Mouse (Mus musculus): Measurements from ENCODE around the gene Cacna1b. TPM values are rescaled to one million over a fixed set of nuclear protein-coding genes. Genes with fewer than 3 reads are reported as not detected.

Cacna1b gene
- polyA plus RNA-seq, 2 experiments from 2014 or later = 0.45 TPM; not detected in 1

GRCm38 (mm10) chr2:24718906-24719305 lies 44.0 kb downstream of the Cacna1b start:
- ATAC-seq = no peak

- ATAC-seq = no peak
Measured at GRCm38 (mm10) chr2:24717963-24718362, 45.0 kb downstream of the Cacna1b start.

- ATAC-seq = no peak
Measured at GRCm38 (mm10) chr2:24717461-24717860, 45.5 kb downstream of the Cacna1b start.

- ATAC-seq = no peak
Measured at GRCm38 (mm10) chr2:24705929-24706328, 57.0 kb downstream of the Cacna1b start.

GRCm38 (mm10) chr2:24702208-24702957 lies 60.6 kb downstream of the Cacna1b start:
- no peak for ATAC-seq

GRCm38 (mm10) chr2:24697281-24697980 lies 65.5 kb downstream of the Cacna1b start:
- no peak for ATAC-seq

GRCm38 (mm10) chr2:24692371-24692770 lies 70.6 kb downstream of the Cacna1b start:
- ATAC-seq = no peak

GRCm38 (mm10) chr2:24690356-24690755 lies 72.6 kb downstream of the Cacna1b start:
- no peak for ATAC-seq

- ATAC-seq = no peak
Measured at GRCm38 (mm10) chr2:24685347-24685746, 77.6 kb downstream of the Cacna1b start.

- no peak for ATAC-seq
Measured at GRCm38 (mm10) chr2:24684796-24685195, 78.2 kb downstream of the Cacna1b start.

- ATAC-seq = no peak
Measured at GRCm38 (mm10) chr2:24683266-24683665, 79.7 kb downstream of the Cacna1b start.

- ATAC-seq = no peak
Measured at GRCm38 (mm10) chr2:24680731-24681130, 82.2 kb downstream of the Cacna1b start.

- ATAC-seq = no peak
Measured at GRCm38 (mm10) chr2:24680176-24680575, 82.8 kb downstream of the Cacna1b start.

- ATAC-seq = no peak
Measured at GRCm38 (mm10) chr2:24679012-24679651, 83.8 kb downstream of the Cacna1b start.

GRCm38 (mm10) chr2:24678538-24678937 lies 84.4 kb downstream of the Cacna1b start:
- ATAC-seq = no peak

- no peak for ATAC-seq
Measured at GRCm38 (mm10) chr2:24678110-24678509, 84.8 kb downstream of the Cacna1b start.

- no peak for ATAC-seq
Measured at GRCm38 (mm10) chr2:24677629-24678028, 85.3 kb downstream of the Cacna1b start.

- ATAC-seq = no peak
Measured at GRCm38 (mm10) chr2:24674432-24675006, 88.4 kb downstream of the Cacna1b start.

GRCm38 (mm10) chr2:24668598-24668997 lies 94.4 kb downstream of the Cacna1b start:
- ATAC-seq = no peak

GRCm38 (mm10) chr2:24664678-24665257 lies 98.2 kb downstream of the Cacna1b start:
- ATAC-seq = no peak

- ATAC-seq = no peak
Measured at GRCm38 (mm10) chr2:24659150-24659775, 103.7 kb downstream of the Cacna1b start.

GRCm38 (mm10) chr2:24648503-24648902 lies 114.4 kb downstream of the Cacna1b start:
- no peak for ATAC-seq

Data from activated CD4-positive, CD25-positive, alpha-beta regulatory T cell, adult 4 months (primary cell).